Mouse (Mus musculus): ENCODE results near the gene Selenbp2. TPM values are rescaled to one million over a fixed set of nuclear protein-coding genes. Genes with fewer than 3 reads are reported as not detected.
A peak's percentile ranks its signal among the peaks of the same experiment; 100 is the strongest.
"Not testable (repeated sequence)": the region's sequence is repeated elsewhere in the genome, so short reads cannot be mapped to it uniquely, and the experiment has no call there.

The Selenbp2 gene
- polyA plus RNA-seq, 1 experiment from 2014 or later, result 35.1 TPM

GRCm38 (mm10) chr3:94683646-94684045 is 9.7 kb upstream of the Selenbp2 start:
- H3K4me1 ChIP-seq (ENCODE audit: insufficient read depth), result peaks cover 7% of the 10 kb centered on the region; the same call in 1 of the 2 replicates
- 75% methylated on average over 6 of the region's 6 CpGs for WGBS (ENCODE audit: insufficient replicate concordance)
- peak overlapping the region; percentile 50 for H3K27ac ChIP-seq (ENCODE audit: low read depth)

DNA sequence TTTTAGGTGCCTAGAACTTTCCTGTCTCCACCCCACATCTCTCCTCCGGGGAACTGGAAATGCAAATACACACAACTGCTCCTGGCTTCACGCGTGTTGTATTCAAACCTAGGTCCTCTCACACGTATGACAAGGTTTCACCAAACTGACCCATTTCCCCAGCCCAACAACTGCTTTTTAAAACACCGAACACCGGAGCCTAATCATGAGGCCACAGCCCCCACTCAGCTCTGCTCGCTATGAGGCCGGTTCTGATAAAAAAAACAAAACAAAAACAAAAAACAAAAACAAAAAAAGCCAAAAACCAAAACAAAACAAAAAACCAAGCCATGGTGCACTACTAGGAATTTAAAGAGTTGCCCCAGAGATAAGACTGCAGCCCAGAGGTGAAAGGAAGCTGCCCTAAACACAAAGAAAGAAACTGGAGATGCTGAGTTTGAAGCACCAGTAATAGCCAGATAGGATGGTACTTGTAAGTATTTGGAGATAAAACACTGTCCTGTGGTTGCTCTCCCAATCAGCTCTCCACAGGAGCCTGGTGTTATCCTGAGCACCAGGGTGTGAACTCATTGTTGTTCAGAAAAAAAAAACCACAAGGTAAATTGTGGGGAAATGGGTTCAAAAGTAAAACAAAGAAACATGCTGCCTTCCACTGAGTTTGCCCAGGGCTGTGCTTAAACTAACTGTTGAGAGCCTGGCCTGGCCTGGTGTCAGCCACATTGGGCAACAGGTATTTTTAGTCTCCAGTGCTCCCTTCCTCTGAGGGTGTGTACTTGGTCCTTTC is 7.2 kb upstream of the Selenbp2 start:
- 56% methylated on average over 8 of the region's 8 CpGs for WGBS (ENCODE audit: insufficient replicate concordance)
- not testable (repeated sequence) for H3K4me1 ChIP-seq (ENCODE audit: insufficient read depth); DNase-seq; H3K9me3 ChIP-seq (ENCODE audit: low read length); H3K27me3 ChIP-seq (ENCODE audit: insufficient read depth, low read length); H3K4me2 ChIP-seq (ENCODE audit: low read depth, low read length); H3K36me3 ChIP-seq (replicated peaks; ENCODE audit: insufficient read depth, low read length); H3K4me3 ChIP-seq (ENCODE audit: low read depth, low read length); H3K9ac ChIP-seq (replicated peaks)
- peak overlapping the region; percentile 76 for H3K27ac ChIP-seq (ENCODE audit: low read depth)
- ATAC-seq, result peak; percentile 74
- TF ChIP-seq EP300 (IDR thresholded peaks at IDR 0.05; ENCODE audit: low read depth), result peak; percentile 84; the same call in 1 of the 2 replicates

More at GRCm38 (mm10) chr3:94683646-94684045, 9.7 kb upstream of the Selenbp2 start:
- ATAC-seq, result no peak
- Histone ChIP-seq H3K4me2 (ENCODE audit: low read depth, low read length) (0 out of 2 replicates have a peak overlapping the region, but pooled peaks have one; percentile 54), H3K4me3 (ENCODE audit: low read depth, low read length) (no peak overlapping the region), H3K27me3 (ENCODE audit: insufficient read depth, low read length) (no peaks in the 10 kb centered on the region), H3K9ac (replicated peaks) (peak overlapping the region; percentile 16; the same call in 1 of the 2 replicates), H3K9me3 (ENCODE audit: low read length) (no peaks in the 10 kb centered on the region), H3K36me3 (replicated peaks; ENCODE audit: insufficient read depth, low read length) (no peaks in the 10 kb centered on the region)
- no peak for DNase-seq
- no peak for TF ChIP-seq EP300 (IDR thresholded peaks at IDR 0.05; ENCODE audit: low read depth)
- TF ChIP-seq CTCF (IDR thresholded peaks at IDR 0.05; ENCODE audit: low read depth), result no peak

GRCm38 (mm10) chr3:94688698-94689097 is 4.7 kb upstream of the Selenbp2 start:
- H3K9me3 ChIP-seq (ENCODE audit: low read length); H3K4me2 ChIP-seq (ENCODE audit: low read depth, low read length); DNase-seq; H3K36me3 ChIP-seq (replicated peaks; ENCODE audit: insufficient read depth, low read length); ATAC-seq; H3K4me3 ChIP-seq (ENCODE audit: low read depth, low read length); H3K4me1 ChIP-seq (ENCODE audit: insufficient read depth); H3K27me3 ChIP-seq (ENCODE audit: insufficient read depth, low read length); H3K27ac ChIP-seq (ENCODE audit: low read depth); H3K9ac ChIP-seq (replicated peaks): not testable (repeated sequence)
- 84% methylated on average over 3 of the region's 3 CpGs for WGBS (ENCODE audit: insufficient replicate concordance)

GRCm38 (mm10) chr3:94689195-94689594 is 4.2 kb upstream of the Selenbp2 start:
- not testable (repeated sequence) for H3K27ac ChIP-seq (ENCODE audit: low read depth); H3K4me1 ChIP-seq (ENCODE audit: insufficient read depth); H3K9me3 ChIP-seq (ENCODE audit: low read length); ATAC-seq; H3K4me2 ChIP-seq (ENCODE audit: low read depth, low read length); H3K36me3 ChIP-seq (replicated peaks; ENCODE audit: insufficient read depth, low read length); DNase-seq; H3K27me3 ChIP-seq (ENCODE audit: insufficient read depth, low read length); H3K4me3 ChIP-seq (ENCODE audit: low read depth, low read length); H3K9ac ChIP-seq (replicated peaks)
- 29% methylated on average over 1 of the region's 1 CpGs for WGBS (ENCODE audit: insufficient replicate concordance)

DNA sequence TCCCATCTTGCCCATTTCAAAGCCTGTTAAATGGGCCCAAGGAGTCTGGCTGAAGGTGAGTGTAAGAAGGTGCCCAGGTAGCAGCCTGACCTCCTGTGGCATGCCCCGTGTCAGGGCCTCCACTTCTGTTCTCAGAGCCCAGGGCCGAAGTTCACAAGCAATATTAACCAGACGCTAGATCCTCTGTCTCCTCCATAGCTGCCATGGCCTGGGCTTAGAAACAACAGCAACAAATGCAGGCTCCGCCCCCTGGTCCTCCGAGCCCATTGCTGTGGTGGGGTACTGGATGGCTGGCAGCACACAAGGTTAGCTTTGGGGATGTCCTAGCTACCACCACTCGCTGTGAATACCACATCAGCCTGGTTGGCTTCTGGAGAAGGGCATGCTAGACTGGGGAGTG is 3.2 kb upstream of the Selenbp2 start:
- H3K4me1 ChIP-seq (ENCODE audit: insufficient read depth); H3K9me3 ChIP-seq (ENCODE audit: low read length); H3K27me3 ChIP-seq (ENCODE audit: insufficient read depth, low read length); ATAC-seq; DNase-seq; H3K36me3 ChIP-seq (replicated peaks; ENCODE audit: insufficient read depth, low read length); H3K9ac ChIP-seq (replicated peaks); H3K4me3 ChIP-seq (ENCODE audit: low read depth, low read length); H3K4me2 ChIP-seq (ENCODE audit: low read depth, low read length): not testable (repeated sequence)
- H3K27ac ChIP-seq (ENCODE audit: low read depth), result peak overlapping the region; percentile 53
- 72% methylated on average over 6 of the region's 6 CpGs for WGBS (ENCODE audit: insufficient replicate concordance)

DNA sequence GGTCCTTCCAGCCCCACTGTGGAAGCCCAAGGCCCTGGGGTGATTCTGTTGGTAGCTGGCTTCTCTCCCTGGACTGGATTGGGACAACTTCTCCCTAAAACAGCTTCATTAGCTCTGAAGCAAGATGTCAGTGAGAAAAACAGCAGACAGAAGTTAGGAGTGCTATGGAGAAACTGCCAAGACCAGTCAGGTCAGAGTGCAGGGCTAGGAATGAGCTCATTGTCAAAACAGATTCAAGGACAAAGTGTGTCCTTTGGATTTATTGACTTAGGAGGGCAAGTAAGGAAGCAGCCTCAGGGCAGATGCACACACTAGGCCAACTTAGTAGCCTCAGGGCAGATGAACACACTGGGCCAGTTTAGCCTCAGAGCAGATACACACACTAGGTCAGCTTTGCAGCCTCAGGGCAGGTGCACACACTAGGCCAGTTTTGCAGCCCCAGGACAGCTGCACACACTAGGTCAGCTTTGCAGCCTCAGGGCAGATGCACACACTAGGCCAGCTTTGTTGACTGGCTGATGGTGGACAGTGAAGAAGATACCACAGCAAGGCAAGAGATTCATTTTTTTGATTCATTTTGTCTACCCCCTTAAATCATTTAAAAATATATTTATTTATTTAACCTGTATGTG is 2.6 kb upstream of the Selenbp2 start:
- Histone ChIP-seq H3K9ac (replicated peaks) (no peak overlapping the region), H3K4me2 (ENCODE audit: low read depth, low read length) (no peak overlapping the region), H3K27ac (ENCODE audit: low read depth) (peak overlapping the region; percentile 53), H3K36me3 (replicated peaks; ENCODE audit: insufficient read depth, low read length) (no peaks in the 10 kb centered on the region), H3K4me3 (ENCODE audit: low read depth, low read length) (no peak overlapping the region), H3K4me1 (ENCODE audit: insufficient read depth) (peaks cover 3% of the 10 kb centered on the region), H3K27me3 (ENCODE audit: insufficient read depth, low read length) (no peaks in the 10 kb centered on the region), H3K9me3 (ENCODE audit: low read length) (no peaks in the 10 kb centered on the region)
- TF ChIP-seq CTCF (IDR thresholded peaks at IDR 0.05; ENCODE audit: low read depth), result no peak
- no peak for TF ChIP-seq EP300 (IDR thresholded peaks at IDR 0.05; ENCODE audit: low read depth)
- DNase-seq (no peak), ATAC-seq (peak; percentile 46)

DNA sequence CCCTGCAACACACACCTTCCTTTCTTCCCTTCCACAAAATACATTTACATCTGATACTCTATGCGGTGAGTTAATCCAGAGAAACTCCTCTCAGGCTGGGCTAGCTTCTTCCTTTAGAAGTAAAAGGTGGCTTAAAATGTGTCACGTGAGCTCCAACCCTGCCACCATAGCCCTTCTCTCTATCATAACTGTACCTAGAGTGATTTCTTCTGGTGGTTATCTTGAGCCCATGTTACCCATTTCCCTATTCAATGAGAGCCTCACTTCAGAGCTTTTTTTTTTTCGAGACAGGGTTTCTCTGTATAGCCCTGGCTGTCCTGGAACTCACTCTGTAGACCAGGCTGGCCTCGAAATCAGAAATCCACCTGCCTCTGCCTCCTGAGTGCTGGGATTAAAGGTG is 1.7 kb upstream of the Selenbp2 start:
- not testable (repeated sequence) for H3K9me3 ChIP-seq (ENCODE audit: low read length); H3K4me3 ChIP-seq (ENCODE audit: low read depth, low read length); ATAC-seq; DNase-seq; H3K9ac ChIP-seq (replicated peaks); H3K27ac ChIP-seq (ENCODE audit: low read depth); H3K4me2 ChIP-seq (ENCODE audit: low read depth, low read length); H3K27me3 ChIP-seq (ENCODE audit: insufficient read depth, low read length); H3K4me1 ChIP-seq (ENCODE audit: insufficient read depth); H3K36me3 ChIP-seq (replicated peaks; ENCODE audit: insufficient read depth, low read length)
- WGBS (ENCODE audit: insufficient replicate concordance), result 74% methylated on average over 4 of the region's 4 CpGs

GRCm38 (mm10) chr3:94693874-94694273 is 518 bp downstream of the Selenbp2 start:
- 31% methylated on average over 5 of the region's 8 CpGs for whole genome bisulfite sequencing (ENCODE audit: insufficient replicate concordance)

DNA sequence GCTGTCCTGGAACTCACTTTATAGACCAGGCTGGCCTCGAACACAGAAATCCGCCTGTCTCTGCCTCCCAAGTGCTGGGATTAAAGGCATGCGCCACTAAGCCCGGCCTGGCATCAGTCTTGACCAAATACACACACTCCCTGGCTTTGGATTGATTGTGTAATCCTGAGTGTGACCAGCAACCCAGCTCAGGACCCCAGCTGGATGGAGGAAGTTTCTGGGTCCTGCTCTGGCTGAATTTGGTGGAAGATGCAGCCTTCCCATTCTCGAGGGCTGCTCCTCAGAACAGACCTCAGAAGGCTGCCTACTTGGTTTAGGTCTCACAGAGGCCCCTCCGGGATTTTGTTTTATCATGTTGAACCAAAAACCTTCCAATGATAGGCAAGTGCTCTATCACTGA is 2.2 kb downstream of the Selenbp2 start:
- 65% methylated on average over 6 of the region's 6 CpGs for WGBS (ENCODE audit: insufficient replicate concordance)
- not testable (repeated sequence) for H3K36me3 ChIP-seq (replicated peaks; ENCODE audit: insufficient read depth, low read length); H3K4me1 ChIP-seq (ENCODE audit: insufficient read depth); H3K4me3 ChIP-seq (ENCODE audit: low read depth, low read length); DNase-seq; H3K4me2 ChIP-seq (ENCODE audit: low read depth, low read length); H3K9ac ChIP-seq (replicated peaks); H3K27me3 ChIP-seq (ENCODE audit: insufficient read depth, low read length); ATAC-seq; H3K9me3 ChIP-seq (ENCODE audit: low read length); H3K27ac ChIP-seq (ENCODE audit: low read depth)

More at GRCm38 (mm10) chr3:94693874-94694273, 518 bp downstream of the Selenbp2 start:
- H3K4me2 ChIP-seq (ENCODE audit: low read depth, low read length), result 0 out of 2 replicates have a peak overlapping the region, but pooled peaks have one; percentile 38
- not testable (repeated sequence) for H3K9me3 ChIP-seq (ENCODE audit: low read length); DNase-seq; H3K4me1 ChIP-seq (ENCODE audit: insufficient read depth); H3K4me3 ChIP-seq (ENCODE audit: low read depth, low read length); H3K9ac ChIP-seq (replicated peaks); H3K27me3 ChIP-seq (ENCODE audit: insufficient read depth, low read length); H3K36me3 ChIP-seq (replicated peaks; ENCODE audit: insufficient read depth, low read length)
- ATAC-seq, result peak; percentile 35
- peak overlapping the region; percentile 68 for H3K27ac ChIP-seq (ENCODE audit: low read depth)
